Mouse (Mus musculus): ENCODE results near the gene Atp13a2.

DNA sequence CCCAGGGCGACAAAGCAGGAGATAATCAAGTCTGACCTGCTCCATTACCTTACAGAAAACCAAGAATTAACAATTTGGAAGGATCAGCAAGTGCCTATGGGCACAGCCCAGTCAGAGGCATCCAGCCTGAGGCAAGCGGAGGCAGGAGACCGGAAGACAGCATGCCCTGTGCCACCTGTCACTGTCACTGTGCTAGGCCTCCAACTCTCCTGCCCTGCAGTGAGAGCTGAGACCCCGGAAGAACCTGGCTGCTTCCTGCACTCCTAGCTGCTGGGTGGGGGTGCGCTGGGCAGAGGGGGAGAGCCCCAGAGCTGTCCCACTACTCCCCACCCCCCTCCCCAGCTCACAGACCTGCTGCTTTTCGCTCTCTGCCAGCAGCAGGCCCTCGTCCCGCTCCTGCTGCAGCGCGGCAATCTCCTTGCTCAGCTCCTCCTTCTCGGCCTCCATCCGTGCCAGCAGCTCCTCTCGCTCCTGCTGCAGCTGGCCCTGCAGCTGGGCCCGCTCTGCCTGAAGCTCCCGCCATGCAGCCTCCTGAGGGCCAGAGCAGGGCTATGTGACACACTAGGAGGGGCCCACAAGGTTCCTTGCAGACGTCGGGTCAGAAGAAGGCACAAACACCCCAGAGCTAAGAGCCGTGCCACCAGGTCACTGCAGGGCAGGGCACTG lies 44.0 kb downstream of the Atp13a2 start:
- TF ChIP-seq POLR2A (IDR thresholded peaks at IDR 0.05; ENCODE audit: control insufficient read depth in 1 of 2, insufficient read depth in 1 of 2, low read depth in 1 of 2, low read length in 2 of 2, poor library complexity in 1 of 2) (no peak), RCOR1 (IDR thresholded peaks at IDR 0.05; ENCODE audit: low read depth, low read length) (no peak), EP300 (IDR thresholded peaks at IDR 0.05; ENCODE audit: low read depth in 1 of 2, low read length in 2 of 2) (no peak)

Data from MEL (cell line).